Mouse (Mus musculus) WW6 (cell line): ENCODE results near the gene Creb3l1.

Experiments used
- DNase-seq: peaks from one replicate; pipeline ENCODE4 v3.0.0-alpha.2; 2013; ENCODE audit warnings: low read depth, low spot score

Gene Creb3l1

GRCm38 (mm10) chr2:92024274-92024672, at the start of gene Creb3l1:
Gene Creb3l1 (minus strand): TSS chr2:92024502.
- DNase-seq: no peak

GRCm38 (mm10) chr2:92071143-92071542, 46.8 kb upstream of the Creb3l1 start:
- DNase-seq: no peak

DNA sequence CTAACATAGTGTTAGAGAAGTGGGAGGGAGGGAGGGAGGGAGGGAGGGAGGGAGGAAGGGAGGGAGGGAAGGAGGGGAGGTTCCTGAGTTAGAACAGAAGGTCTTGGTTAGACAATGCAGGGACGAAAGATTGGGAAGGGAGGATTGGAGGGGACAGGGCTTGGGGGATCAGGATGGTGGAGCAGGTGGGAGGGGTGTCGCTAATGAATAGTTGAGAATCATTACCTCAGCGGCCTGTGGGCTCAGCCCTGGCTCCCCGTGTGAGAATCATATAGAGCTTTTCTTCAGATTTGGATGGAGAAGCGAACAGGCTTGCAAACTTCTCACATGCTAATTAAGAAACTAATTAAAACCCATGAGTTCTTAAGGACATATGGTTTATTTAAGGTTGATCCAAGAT, 45.3 kb upstream of the Creb3l1 start:
- no peak for DNase-seq

DNA sequence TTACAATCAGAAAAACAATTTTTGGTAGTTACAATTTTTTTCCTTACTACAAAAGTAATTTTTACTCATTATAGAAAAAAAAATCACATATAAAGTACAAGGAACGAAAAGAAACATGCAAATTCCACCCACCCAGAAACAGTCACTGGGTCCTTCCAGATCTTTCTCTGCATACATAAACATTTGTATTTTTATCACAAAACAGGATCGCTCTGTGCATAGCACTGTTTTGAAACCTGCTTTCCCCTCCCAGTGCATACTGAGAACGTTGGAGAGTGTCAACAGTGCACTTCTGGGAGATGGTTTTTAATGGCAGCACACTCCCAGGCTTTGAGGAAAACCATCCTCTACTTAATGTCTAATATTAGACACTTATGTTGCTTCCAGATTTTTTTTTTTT, 43.3 kb upstream of the Creb3l1 start:
- no peak for DNase-seq

DNA sequence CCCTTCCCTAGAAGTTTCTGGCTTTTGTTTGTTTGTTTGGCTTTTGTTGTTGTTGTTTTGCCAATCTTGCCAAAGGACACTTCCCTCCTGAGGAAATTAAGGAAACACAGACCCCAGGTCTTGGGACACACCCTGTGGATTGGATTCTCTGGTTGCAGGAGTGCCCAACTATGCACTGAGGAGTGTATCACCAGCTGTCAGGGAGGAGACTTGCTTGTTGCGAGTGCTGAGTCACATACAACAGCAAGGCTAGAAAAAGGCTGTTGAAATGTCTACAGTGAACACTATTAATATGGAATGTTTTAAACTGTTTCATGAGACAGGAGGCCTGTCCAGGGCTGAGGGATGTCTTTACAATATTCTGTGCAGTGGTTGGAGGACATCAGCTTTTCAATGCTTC, 42.6 kb upstream of the Creb3l1 start:
- DNase-seq: no peak

- DNase-seq: no peak
Measured at GRCm38 (mm10) chr2:92065938-92066337, 41.6 kb upstream of the Creb3l1 start.

DNA sequence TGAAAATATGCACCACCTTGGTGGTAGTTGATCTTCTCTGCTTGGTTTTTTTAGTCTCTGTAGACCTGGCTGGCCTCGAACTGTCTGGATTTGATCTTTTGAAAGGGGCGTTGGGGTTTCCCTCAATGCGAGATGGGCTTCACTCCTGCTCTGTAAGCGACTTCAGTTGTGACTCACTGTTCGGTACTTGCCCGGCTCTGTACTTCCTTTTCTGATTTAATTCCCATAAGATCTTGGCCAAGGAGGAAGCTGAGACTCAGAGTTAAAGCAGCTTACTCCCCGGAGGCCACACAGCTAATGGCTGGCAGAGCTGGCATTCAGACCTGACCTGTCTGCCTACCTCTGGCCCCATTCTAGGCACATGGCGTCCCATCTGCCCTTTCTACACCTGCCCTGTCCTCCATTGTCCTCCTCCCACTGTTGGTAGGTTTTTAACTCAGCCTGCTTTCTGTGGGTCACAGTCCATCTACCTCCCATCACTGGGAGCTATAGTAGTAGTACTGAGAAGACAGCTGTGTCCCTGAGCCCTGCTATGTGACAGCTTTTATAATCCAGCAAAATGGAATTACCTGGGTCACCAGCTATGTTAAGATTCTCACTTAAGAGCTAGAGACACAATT, 41.1 kb upstream of the Creb3l1 start:
- DNase-seq: no peak

GRCm38 (mm10) chr2:92063106-92063505, 38.8 kb upstream of the Creb3l1 start:
- no peak for DNase-seq

- no peak for DNase-seq
Measured at GRCm38 (mm10) chr2:92061337-92061736, 37.0 kb upstream of the Creb3l1 start.

DNA sequence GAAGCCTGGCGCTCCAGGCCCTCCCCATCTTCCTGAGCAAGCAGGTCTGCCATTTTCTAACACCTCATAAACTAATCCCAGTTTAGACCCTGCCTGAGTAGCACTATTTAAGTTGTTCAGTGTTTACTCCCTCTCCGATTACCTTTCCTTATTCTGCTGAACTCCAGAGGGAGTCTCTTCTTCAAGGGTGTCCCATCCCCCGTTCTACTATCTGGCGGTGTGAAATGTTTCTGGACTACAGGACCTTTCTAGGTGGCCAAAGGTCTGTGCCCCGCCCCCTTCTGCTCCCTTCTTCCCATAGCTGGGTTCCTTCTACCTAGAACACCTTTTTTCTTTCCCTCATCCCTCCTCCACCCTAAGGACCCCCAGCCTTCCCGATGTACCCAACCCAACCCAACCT, 36.0 kb upstream of the Creb3l1 start:
- DNase-seq: no peak

DNA sequence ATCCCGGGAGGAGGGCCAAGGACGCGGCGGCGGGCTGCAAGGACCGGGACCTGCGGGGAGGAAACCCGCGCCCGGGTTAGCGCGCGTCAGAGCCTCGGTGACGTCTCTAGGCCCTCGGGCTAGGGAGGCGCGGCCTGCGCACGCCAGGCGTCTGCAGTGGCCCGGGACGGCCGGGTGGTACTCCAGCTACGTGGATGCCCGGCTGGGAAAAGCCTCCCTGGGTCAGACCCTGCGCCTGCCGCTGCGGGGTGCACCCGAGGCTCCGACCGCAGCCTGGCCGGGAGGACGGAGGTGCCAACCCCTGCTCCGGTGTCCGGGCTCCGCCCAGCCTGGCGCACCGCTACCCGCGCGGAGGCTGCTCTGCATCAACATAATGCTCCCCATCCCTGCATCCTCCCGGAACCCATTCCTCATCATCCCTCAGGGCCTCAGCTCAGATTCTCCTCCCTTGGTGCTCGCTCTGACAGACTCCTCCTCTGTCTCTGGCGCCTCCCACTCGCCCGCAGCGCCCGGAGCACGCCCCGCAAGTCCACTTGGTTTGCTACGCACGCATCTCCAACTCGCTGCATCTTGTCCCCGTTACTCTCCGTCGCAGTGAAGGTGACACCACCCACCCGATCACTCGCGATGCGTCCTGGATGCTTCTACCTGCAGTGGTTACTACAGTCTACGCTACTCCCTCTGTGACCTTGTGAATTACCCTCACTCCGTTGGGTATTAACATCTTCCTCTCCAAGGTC, 35.3 kb upstream of the Creb3l1 start:
- DNase-seq: no peak

GRCm38 (mm10) chr2:92058936-92059335, 34.6 kb upstream of the Creb3l1 start:
- DNase-seq: no peak

DNA sequence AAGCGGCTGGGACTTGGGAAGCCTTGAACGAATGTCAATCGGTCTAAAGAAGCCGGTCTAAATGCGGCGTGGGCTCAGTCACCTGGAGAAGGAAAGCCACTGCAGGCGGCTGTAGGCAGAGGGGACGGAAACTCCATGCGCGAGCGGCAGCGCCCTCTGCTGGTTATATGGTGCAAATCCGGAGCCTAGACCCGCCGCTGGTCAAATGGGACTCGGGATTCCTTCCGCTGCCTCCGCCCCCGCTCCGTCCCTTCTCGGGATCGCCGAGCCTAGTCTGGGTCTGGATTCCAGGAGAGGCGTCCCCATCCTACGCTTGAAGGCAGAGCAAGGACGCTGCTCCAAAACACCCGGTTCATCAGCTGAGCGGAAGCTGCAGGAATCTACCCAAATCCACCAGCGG, 34.2 kb upstream of the Creb3l1 start:
- peak; percentile 71 for DNase-seq

- DNase-seq: no peak
Measured at GRCm38 (mm10) chr2:92056760-92057159, 32.5 kb upstream of the Creb3l1 start.

DNA sequence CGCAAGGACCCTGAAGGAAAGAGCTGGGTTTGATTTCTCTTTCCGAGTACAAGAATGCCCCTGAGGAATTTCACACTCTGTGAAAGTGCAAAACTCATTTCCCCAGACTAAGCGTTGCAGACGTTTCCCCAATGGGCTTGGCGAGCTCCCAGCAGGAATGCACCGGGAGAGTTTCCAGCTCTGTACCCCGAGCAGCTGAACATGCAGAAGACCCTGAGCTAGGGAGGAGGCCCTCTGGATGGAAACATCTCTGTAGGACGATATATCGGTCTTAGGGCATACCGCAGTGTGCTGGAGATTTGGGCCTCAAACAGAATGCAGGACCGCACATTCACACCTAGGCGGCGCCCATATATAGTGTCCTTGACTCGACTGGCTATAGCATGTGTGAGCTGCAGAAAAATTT, 31.5 kb upstream of the Creb3l1 start:
- DNase-seq: no peak

- peak; percentile 67 for DNase-seq
Measured at GRCm38 (mm10) chr2:92055101-92055813, 31.0 kb upstream of the Creb3l1 start.

- DNase-seq: no peak
Measured at GRCm38 (mm10) chr2:92052754-92053153, 28.5 kb upstream of the Creb3l1 start.

DNA sequence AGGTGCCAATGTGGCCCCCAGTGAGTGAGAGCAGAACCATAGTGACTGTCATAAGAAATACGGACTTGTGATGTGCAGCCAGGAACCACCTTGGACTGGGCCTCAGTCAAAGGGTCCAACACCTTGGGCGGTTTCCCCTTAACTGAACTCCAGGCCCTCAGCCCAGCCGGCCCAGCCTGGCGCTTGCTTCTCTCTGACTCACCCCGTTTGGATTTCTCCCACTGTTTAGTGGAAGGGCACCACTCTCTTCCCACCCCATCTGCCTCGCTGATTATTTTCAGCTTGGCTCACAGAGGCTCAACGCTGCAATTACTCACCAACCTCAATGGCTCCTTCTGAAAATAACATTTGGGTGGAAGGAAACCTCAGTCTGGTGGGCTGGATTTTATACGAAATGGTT, 27.9 kb upstream of the Creb3l1 start:
- DNase-seq: no peak

DNA sequence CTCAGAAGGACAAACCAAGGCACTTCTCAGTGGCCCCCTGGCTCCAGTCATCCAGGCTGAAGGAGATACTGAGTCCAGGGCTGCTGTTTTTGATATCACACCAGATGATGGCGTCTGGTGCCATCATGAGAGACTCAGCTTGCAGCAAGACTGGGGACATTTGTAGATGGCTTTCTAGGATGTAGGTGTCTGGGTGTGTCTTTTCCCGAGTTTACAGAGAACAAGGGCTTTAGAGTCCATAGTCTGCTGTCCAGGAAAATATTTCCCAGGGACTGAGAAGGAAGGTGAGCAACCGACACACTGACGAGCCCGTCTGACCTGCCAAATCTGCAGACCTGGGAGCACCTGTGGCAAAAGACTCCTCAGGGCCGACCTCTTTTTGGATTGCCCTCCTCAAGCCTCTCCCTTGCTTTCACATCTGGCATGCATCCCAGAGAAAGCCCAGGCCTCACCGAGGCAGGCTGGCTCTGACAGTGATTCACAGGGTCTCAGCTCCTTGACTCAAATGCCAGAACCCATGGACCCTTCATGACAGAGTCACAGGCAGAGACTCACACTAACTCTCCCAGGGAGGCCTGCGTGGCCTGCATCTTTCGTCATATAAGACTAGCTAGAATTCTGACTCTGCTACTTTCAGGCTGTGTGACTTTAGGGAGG, 23.9 kb upstream of the Creb3l1 start:
- DNase-seq: no peak

DNA sequence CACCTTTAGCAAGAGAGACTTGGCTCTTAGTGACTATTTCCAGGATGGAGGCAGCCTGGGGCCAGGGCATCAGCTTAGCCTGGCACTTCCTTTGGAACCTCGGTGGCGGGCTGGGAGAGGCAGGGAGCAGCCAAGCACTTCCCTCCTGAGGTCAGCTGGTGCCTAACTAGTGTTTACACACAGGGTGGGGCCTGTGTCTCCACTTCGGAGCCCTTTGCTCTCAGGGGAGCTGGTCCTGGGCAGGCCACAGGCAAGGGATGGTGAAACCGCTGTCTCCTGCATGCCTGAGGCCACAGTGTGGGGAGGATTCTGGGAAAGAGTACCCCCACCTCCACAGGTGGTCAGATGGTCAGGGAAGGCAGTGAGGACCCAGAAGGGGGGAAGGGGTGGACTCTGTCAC, 23.3 kb upstream of the Creb3l1 start:
- no peak for DNase-seq

GRCm38 (mm10) chr2:92043285-92043684, 19.0 kb upstream of the Creb3l1 start:
- DNase-seq: no peak

GRCm38 (mm10) chr2:92041538-92041937, 17.2 kb upstream of the Creb3l1 start:
- DNase-seq: no peak
